Mouse (Mus musculus) cerebellum, adult 8-10 months (tissue): ENCODE measurements around the gene Pomc.

ENCODE experiments used
- DNase-seq: peaks from one replicate; pipeline ENCODE4 v3.0.0; 2022

The Pomc gene

GRCm38 (mm10) chr12:3954651-3955050, at the start of gene Pomc:
Pomc (plus strand) TSS chr12:3954951.
- DNase-seq, result no peak

- DNase-seq, result no peak
Observed at GRCm38 (mm10) chr12:3905436-3905835, 49.3 kb upstream of the Pomc start.

GRCm38 (mm10) chr12:3906308-3906707, 48.4 kb upstream of the Pomc start:
- no peak for DNase-seq

GRCm38 (mm10) chr12:3907008-3907407, 47.7 kb upstream of the Pomc start:
- no peak for DNase-seq

GRCm38 (mm10) chr12:3907418-3907817, 47.3 kb upstream of the Pomc start:
- DNase-seq, result no peak

GRCm38 (mm10) chr12:3910466-3911093, 44.2 kb upstream of the Pomc start:
- DNase-seq, result peak; percentile 11

GRCm38 (mm10) chr12:3911831-3912348, 42.9 kb upstream of the Pomc start:
- no peak for DNase-seq

- peak; percentile 10 for DNase-seq
Observed at GRCm38 (mm10) chr12:3915852-3916251, 38.9 kb upstream of the Pomc start.

- no peak for DNase-seq
Observed at GRCm38 (mm10) chr12:3917668-3918341, 36.9 kb upstream of the Pomc start.

- DNase-seq, result no peak
Observed at GRCm38 (mm10) chr12:3918577-3918976, 36.2 kb upstream of the Pomc start.

GRCm38 (mm10) chr12:3919423-3919822, 35.3 kb upstream of the Pomc start:
- DNase-seq, result no peak

GRCm38 (mm10) chr12:3926127-3926526, 28.6 kb upstream of the Pomc start:
- DNase-seq, result peak; percentile 81

GRCm38 (mm10) chr12:3928841-3929240, 25.9 kb upstream of the Pomc start:
- no peak for DNase-seq

GRCm38 (mm10) chr12:3930090-3930865, 24.5 kb upstream of the Pomc start:
- DNase-seq, result peak; percentile 60

GRCm38 (mm10) chr12:3942026-3942425, 12.7 kb upstream of the Pomc start:
- no peak for DNase-seq

GRCm38 (mm10) chr12:3944454-3945073, 10.2 kb upstream of the Pomc start:
- no peak for DNase-seq

GRCm38 (mm10) chr12:3947503-3947902, 7.2 kb upstream of the Pomc start:
- no peak for DNase-seq

GRCm38 (mm10) chr12:3955371-3955770, 620 bp downstream of the Pomc start:
- no peak for DNase-seq

GRCm38 (mm10) chr12:3956351-3956750, 1.6 kb downstream of the Pomc start:
- DNase-seq, result no peak

GRCm38 (mm10) chr12:3959791-3960543, 5.2 kb downstream of the Pomc start:
- peak; percentile 86 for DNase-seq

- peak; percentile 48 for DNase-seq
Observed at GRCm38 (mm10) chr12:3960553-3960952, 5.8 kb downstream of the Pomc start.

GRCm38 (mm10) chr12:3967196-3967595, 12.4 kb downstream of the Pomc start:
- no peak for DNase-seq
